ENCODE assay signal across 10 mouse cellular contexts in genomic region chr19:4153232-4153654, GRCm38 (mm10). TPM values are rescaled to one million over a fixed set of nuclear protein-coding genes. Genes with fewer than 3 reads are reported as not detected.
DNase-seq lines count a peak whose midpoint lies in the region; ATAC-seq and TF ChIP-seq lines count a peak whose summit lies in the region.
"Had no signal": no experiment of that assay in that cellular context is flagged by ENCODE, and none has a peak within 500 bp of the region (broad histone marks: within the 10 kb centered on the region; RNA-seq: fewer than 3 reads in every experiment).

Gene Ptprcap, plus strand, starts transcription at chr19:4153604.

- peak within 1 kb of the TSS; percentile 55 for H3K9ac ChIP-seq in liver, postnatal 0 days (replicated peaks)
- no peak within 1 kb of the TSS for H3K9ac ChIP-seq in forebrain, embryonic 13.5 days

- whole genome bisulfite sequencing in liver, postnatal 0 days (ENCODE audit: insufficient replicate concordance) = 74% methylated on average over 11 of the region's 11 CpGs
- WGBS in forebrain, embryonic 13.5 days = 77% methylated on average over 11 of the region's 11 CpGs

- ATAC-seq in common myeloid progenitor, adult 5-6 weeks (replicated peaks; ENCODE audit: low read depth, poor library complexity, severe bottlenecking) = no peak
- ATAC-seq in liver, postnatal 0 days = no peak
- no peak for ATAC-seq in forebrain, embryonic 13.5 days
- ATAC-seq: forebrain, embryonic 16.5 days had no signal

- no peaks in the 10 kb centered on the region for H3K27me3 ChIP-seq in liver, postnatal 0 days (ENCODE audit: insufficient read depth, low read length)
- no peaks in the 10 kb centered on the region for H3K27me3 ChIP-seq in forebrain, embryonic 13.5 days

- peak within 1 kb of the TSS; percentile 67 for H3K27ac ChIP-seq in liver, postnatal 0 days (ENCODE audit: low read depth)
- no peak within 1 kb of the TSS for H3K27ac ChIP-seq in forebrain, embryonic 13.5 days

- H3K4me1 ChIP-seq in liver, postnatal 0 days (ENCODE audit: insufficient read depth) = peaks cover 27% of the 10 kb centered on the region
- H3K4me1 ChIP-seq in forebrain, embryonic 13.5 days = peaks cover 14% of the 10 kb centered on the region

- peak within 1 kb of the TSS; percentile 45 for H3K4me2 ChIP-seq in liver, postnatal 0 days (ENCODE audit: low read depth, low read length)
- H3K4me2 ChIP-seq in forebrain, embryonic 13.5 days = no peak within 1 kb of the TSS

- TF ChIP-seq EP300 in liver, postnatal 0 days (IDR thresholded peaks at IDR 0.05; ENCODE audit: low read depth) = no peak

- H3K9me3 ChIP-seq in liver, postnatal 0 days (ENCODE audit: low read length) = no peaks in the 10 kb centered on the region
- H3K9me3 ChIP-seq in forebrain, embryonic 13.5 days (replicated peaks) = no peaks in the 10 kb centered on the region

- DNase-seq in left cerebral cortex, postnatal 4 days = peak; percentile 45
- DNase-seq in left cerebral cortex, adult 18-20 months (ENCODE audit: low spot score in 2 of 2) = no peak
- peak; percentile 89 for DNase-seq in brain, adult 2 months (ENCODE audit: low read depth, low spot score)
- no peak for DNase-seq in liver, postnatal 0 days
- no peak for DNase-seq in gastrocnemius, adult 18-20 months (ENCODE audit: low spot score)
- DNase-seq in gastrocnemius, postnatal 10 days = no peak

- intact Hi-C loops in left cerebral cortex, postnatal 4 days (cut with DNase I) = no loop called here

- no peak for TF ChIP-seq CTCF in liver, postnatal 0 days (IDR thresholded peaks at IDR 0.05; ENCODE audit: low read depth)

- H3K4me3 ChIP-seq in liver, postnatal 0 days (ENCODE audit: low read depth, low read length) = peak within 1 kb of the TSS; percentile 41
- no peak within 1 kb of the TSS for H3K4me3 ChIP-seq in forebrain, embryonic 13.5 days
- H3K4me3 ChIP-seq: myocyte had no signal

- H3K36me3 ChIP-seq in liver, postnatal 0 days (replicated peaks; ENCODE audit: insufficient read depth, low read length) = peaks cover 49% of the 10 kb centered on the region
- peaks cover 73% of the 10 kb centered on the region for H3K36me3 ChIP-seq in forebrain, embryonic 13.5 days (ENCODE audit: poor library complexity, severe bottlenecking)

RNA-seq across cellular contexts. Expression of gene Ptprcap, which starts in this region (rescaled TPM):
- 1 to 10 TPM; 1.2 to 1.6 TPM for total RNA-seq in left cerebral cortex, postnatal 4 days (2021)
- total RNA-seq in left cerebral cortex, adult 18-20 months (2021) = 1 to 10 TPM; 1.3 to 2.3 TPM
- total RNA-seq in common myeloid progenitor, adult 5-6 weeks (2017) = 140 and 184 TPM in 2 replicates
- polyA plus RNA-seq in liver, postnatal 0 days (2015; fragmentation: Nextera tagmentation; extraction: Ambion mirVana) = 35.7 and 35.8 TPM in 2 replicates
- polyA plus RNA-seq in forebrain, embryonic 13.5 days (2015; fragmentation: Nextera tagmentation; extraction: Ambion mirVana) = 0.33 and 0.65 TPM in 2 replicates
- total RNA-seq in gastrocnemius, adult 18-20 months (2021) = not detected
- total RNA-seq in gastrocnemius, postnatal 10 days (2021) = 1 to 10 TPM in 1 of 2 experiments, under 1 TPM in 1; 0.49 to 2.0 TPM
- polyA plus RNA-seq: forebrain, embryonic 16.5 days had no signal

Comparison
In these comparisons a context has a peak if more than half of its experiments do, and no peak if none do; other contexts are left out.
1. RNA of gene Ptprcap (total RNA-seq): 140 to 184 TPM in common myeloid progenitor, adult 5-6 weeks; 1.3 to 2.3 TPM in left cerebral cortex, adult 18-20 months, 0.49 to 2.0 TPM in gastrocnemius, postnatal 10 days, 1.2 to 1.6 TPM in left cerebral cortex, postnatal 4 days and not detected in gastrocnemius, adult 18-20 months; every median in the first group is over 10 times any median in the second.
2. RNA of gene Ptprcap (polyA plus RNA-seq): 35.7 to 35.8 TPM in liver, postnatal 0 days; 0.33 to 0.65 TPM in forebrain, embryonic 13.5 days; every median in the first group is over 10 times any median in the second.
3. DNase-seq: peak in left cerebral cortex, postnatal 4 days (single experiment) and brain, adult 2 months (single experiment); none in left cerebral cortex, adult 18-20 months (0 of 2), liver, postnatal 0 days (single experiment), gastrocnemius, adult 18-20 months (single experiment) and gastrocnemius, postnatal 10 days (single experiment).